ENCODE assay signal across 8 mouse cellular contexts in genomic region chr1:183679949-183680348, GRCm38 (mm10).
DNase-seq lines count a peak whose midpoint lies in the region; TF ChIP-seq lines count a peak whose summit lies in the region.

No protein-coding gene starts in this region.

- H3K4me3 ChIP-seq in layer of hippocampus, adult 2 months, result no peak overlapping the region

- DNase-seq in cerebellum, postnatal 10 days, result peak; percentile 66 to 72
- no peak for DNase-seq in cerebellum, adult 9-11 months
- DNase-seq in 3134 (ENCODE audit: extremely low read depth, insufficient read length, low spot score), result peak; percentile 50
- peak; percentile 21 to 32 for DNase-seq in gastrocnemius, adult 8-10 months (ENCODE audit: low spot score in 2 of 2)
- peak; percentile 9 to 32 for DNase-seq in layer of hippocampus, adult 2 months (ENCODE audit: low spot score in 2 of 2)
- DNase-seq in right cerebral cortex, adult 2 months (ENCODE audit: low spot score in 2 of 2), result peak; percentile 35
- DNase-seq in embryo, embryonic 10 days (ENCODE audit: low spot score), result no peak
- no peak for DNase-seq in kidney, adult 8-10 months

- H3K27ac ChIP-seq in layer of hippocampus, adult 2 months, result no peak overlapping the region

- no peak for TF ChIP-seq CTCF in layer of hippocampus, adult 2 months (conservative IDR thresholded peaks at IDR 0.05)

Comparison
In these comparisons a context has a peak if more than half of its experiments do, and no peak if none do; other contexts are left out.
1. DNase-seq: peak in cerebellum, postnatal 10 days (2 of 2), 3134 (single experiment), gastrocnemius, adult 8-10 months (2 of 2), layer of hippocampus, adult 2 months (2 of 2) and right cerebral cortex, adult 2 months (2 of 2); none in cerebellum, adult 9-11 months (single experiment), embryo, embryonic 10 days (single experiment) and kidney, adult 8-10 months (0 of 2).